Mouse (Mus musculus) left cerebral cortex, postnatal 36 days (tissue): ENCODE data around the gene Dusp14. TPM values are rescaled to one million over a fixed set of nuclear protein-coding genes. Genes with fewer than 3 reads are reported as not detected.

ENCODE experiments used
- DNase-seq, 2 experiments: peaks; one replicate each; pipeline ENCODE4 v3.0.0; 2021 to 2022; ENCODE audit warnings: low spot score in 2 of 2, mixed read lengths in 1 of 2
- intact Hi-C: fragments of 180-260 bp; cut with DNase I; formaldehyde crosslinking; loops from one replicate; pipeline ENCODE4 v1.15.1; 2025
- total RNA-seq, 2 experiments: library from RNA; stranded (reverse); gene quantifications; 2 replicates each; pipeline ENCODE4 v1.2.3; 2021

Gene Dusp14
- total RNA-seq, 2 experiments from 2014 or later, result 77.9 to 79.3 TPM

DNA sequence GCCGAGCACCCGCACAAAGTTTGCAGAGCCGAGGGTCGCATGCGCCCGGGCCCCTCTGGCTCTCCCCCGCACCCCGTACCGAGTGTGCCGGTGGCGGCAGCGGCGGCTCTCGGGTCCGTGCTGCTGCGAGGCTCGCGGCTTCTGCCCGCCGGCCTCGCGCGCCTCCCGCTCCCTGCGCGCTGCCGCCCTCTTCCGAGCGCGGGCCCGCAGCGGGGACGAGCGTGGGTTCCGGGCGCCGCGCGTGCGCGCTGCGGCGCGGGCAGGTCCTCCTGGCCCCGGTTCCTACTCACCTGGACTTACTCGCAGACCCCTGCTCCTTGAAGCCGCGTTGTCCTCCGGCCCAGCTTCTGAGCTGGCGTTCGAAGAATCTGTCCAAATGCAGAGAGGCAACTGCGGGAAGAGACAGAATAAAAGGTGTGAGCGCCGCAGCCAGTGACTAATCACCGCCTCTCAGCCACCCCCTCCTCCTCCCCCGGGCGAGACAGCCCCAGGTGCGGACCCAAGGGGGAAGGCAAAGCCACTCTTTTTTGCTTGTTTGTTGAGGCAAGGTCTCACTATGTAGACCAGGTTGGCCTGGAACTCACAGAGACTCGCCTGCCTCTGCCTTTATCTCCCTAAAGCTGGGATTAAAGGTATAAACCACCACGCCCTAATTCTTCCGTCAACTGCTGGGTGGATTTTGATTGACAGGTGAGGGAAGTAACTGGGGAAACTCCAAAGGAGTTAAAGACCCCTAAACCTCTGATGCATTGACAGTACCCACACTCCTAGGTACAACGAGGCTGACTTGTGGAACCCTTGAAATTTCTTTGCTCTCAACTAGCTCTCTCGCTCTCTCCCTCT lies 649 bp downstream of the Dusp14 start:
- intact Hi-C loops, result loop anchor here (1.0 to 5.0 kb wide), 2 partner anchors 61 to 101 kb away; partner anchors contain the start of genes Acaca and Tada2a
- DNase-seq, result peak; percentile 66 to 76

- intact Hi-C loops, result loop anchor here (1.0 to 5.0 kb wide), 2 partner anchors 62 to 100 kb away; partner anchors contain the start of genes Acaca and Tada2a
- peak in 1 of 2 experiments; percentile 63 for DNase-seq
Observed at GRCm38 (mm10) chr11:84067720-84068190, 1.3 kb downstream of the Dusp14 start.

DNA sequence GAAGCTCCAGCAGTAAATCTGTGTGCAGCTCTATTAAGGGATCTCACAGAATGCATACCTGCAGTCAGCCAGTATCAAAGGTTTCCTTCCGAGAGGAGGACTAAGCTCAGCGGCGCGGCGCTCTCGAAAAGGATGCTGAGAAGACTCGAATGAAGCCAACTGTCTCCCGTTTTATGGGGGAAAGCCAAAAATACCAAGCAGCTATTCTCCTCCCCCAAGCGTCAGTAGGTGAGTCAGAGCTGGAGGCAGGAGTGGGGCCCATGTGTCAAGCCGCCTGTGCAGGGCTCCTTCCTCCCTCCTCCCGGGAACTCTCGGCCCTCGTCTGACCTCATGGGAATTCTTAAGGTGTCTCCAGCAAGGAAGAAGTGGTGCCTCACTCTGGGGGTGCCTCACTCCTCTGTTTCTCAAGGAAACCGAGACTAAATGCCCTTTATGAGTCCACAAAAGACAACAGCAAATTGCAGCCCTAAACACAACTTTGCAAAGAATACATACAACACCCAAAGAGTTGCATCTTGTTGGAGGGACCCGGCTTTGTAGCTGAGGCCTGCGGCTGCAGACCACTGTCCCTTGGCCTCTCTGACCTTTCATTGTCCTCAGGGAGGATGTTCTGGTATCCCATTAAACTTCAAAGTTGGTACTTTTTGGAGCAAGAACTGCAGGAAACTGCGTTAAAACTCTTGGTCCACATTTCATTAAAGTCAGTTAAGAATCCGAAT lies 2.0 kb downstream of the Dusp14 start:
- peak; percentile 75 to 80 for DNase-seq
- intact Hi-C loops, result loop anchor here (5.0 kb wide), 1 partner anchor 100 kb away; no protein-coding TSS in a partner anchor

DNA sequence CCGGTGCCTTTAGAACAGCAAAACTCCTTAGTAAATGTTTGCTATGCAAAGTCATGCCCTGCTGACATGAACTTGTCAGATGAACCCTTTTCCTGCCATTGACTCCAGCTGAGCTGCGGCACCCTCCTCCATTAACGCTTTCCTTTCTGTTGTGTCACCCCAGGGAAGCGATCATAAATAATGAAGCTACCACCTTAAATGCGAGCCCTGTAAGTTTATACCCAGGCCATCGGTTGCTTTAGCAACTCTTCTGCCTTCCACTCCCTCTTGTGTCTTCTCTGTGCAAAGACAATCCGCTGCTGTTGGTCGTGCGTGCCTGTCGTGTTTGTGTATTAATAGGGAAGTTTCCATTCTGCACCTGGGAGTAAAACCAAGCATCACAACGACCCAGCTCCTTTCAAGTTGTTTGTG lies 3.0 kb downstream of the Dusp14 start:
- intact Hi-C loops, result loop anchor here (5.0 kb wide), 1 partner anchor 99 kb away; no protein-coding TSS in a partner anchor
- DNase-seq, result no peak

DNA sequence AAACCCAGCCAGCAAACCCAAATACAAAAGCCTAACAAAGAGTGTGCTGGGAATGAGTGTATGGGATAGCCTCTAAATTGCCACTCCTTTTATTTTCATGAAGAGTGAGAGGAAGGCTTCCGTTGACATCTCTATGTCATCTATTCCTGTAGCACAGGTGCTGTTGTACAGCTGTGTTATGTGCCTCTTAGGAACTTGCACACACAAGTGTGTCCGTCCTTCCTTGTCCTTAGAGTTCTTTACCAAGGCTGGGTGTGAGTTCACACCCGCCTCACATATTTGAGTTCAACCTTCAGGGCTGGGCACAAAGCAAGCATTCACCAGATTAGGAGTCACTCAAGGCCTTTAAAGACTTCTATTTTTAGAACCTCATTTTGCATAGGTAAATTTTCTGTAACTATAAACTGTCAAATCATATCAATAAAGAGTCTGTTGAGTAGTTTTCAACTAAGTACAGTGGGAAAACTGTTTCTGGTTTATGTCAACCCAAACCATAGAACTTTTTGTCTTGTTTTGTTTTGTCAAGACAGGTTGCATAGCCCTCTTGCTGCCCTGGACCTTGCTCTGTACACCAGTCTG lies 5.3 kb downstream of the Dusp14 start:
- no peak for DNase-seq
- intact Hi-C loops, result no loop called here

- intact Hi-C loops, result no loop called here
- DNase-seq, result no peak
Observed at GRCm38 (mm10) chr11:84062805-84063204, 6.3 kb downstream of the Dusp14 start.

- no peak for DNase-seq
- intact Hi-C loops, result no loop called here
Observed at GRCm38 (mm10) chr11:84061881-84062280, 7.2 kb downstream of the Dusp14 start.

DNA sequence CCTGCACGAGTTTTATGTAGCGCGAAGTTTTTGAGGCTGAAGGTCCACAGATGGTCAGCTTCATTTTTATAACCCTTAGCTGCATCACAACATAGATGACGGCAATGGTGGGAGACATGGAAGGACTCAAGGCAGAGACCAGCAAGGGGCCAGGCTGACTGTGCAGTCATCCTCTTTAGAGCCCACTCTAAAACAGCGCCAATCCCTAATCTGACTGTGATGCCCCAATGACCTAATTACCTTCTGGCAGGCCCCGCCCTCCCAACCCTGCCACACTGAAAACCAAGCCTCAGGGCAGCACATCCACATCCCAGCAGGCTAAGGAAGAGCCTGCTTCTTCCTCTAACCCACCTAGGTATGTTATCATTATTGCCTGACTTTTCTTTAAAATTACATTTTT lies 8.4 kb downstream of the Dusp14 start:
- intact Hi-C loops, result no loop called here
- no peak for DNase-seq

DNA sequence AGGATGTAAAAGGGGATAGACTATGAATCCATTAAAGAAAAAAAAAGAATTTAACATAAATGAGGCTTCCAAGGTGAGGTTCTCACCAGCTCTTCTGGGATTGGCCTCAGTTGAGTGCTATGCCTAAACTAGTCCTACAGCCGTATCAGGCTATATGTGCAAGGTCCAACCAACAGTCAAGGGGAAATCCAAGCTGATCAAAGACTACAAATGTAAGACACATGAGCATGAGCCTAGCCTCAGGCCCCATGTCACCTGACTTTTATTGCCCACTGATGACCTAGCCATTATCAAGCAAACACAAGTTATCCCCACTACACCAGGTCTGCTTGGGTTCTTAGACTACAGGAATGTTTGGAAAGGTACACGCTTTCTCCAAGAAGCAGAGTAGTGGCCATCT lies 9.3 kb downstream of the Dusp14 start:
- DNase-seq, result no peak
- intact Hi-C loops, result no loop called here

GRCm38 (mm10) chr11:84057418-84057817 lies 11.6 kb downstream of the Dusp14 start:
- no peak for DNase-seq
- intact Hi-C loops, result no loop called here

- peak; percentile 51 to 59 for DNase-seq
- intact Hi-C loops, result no loop called here
Observed at GRCm38 (mm10) chr11:84053524-84054163, 15.4 kb downstream of the Dusp14 start.

GRCm38 (mm10) chr11:84053055-84053454 lies 16.0 kb downstream of the Dusp14 start:
- DNase-seq, result no peak
- intact Hi-C loops, result no loop called here

GRCm38 (mm10) chr11:84048411-84048810 lies 20.6 kb downstream of the Dusp14 start:
- intact Hi-C loops, result no loop called here
- no peak for DNase-seq

- intact Hi-C loops, result no loop called here
- DNase-seq, result no peak
Observed at GRCm38 (mm10) chr11:84047270-84047669, 21.8 kb downstream of the Dusp14 start.

GRCm38 (mm10) chr11:84044988-84045387 lies 24.1 kb downstream of the Dusp14 start:
- DNase-seq, result no peak
- intact Hi-C loops, result no loop called here

DNA sequence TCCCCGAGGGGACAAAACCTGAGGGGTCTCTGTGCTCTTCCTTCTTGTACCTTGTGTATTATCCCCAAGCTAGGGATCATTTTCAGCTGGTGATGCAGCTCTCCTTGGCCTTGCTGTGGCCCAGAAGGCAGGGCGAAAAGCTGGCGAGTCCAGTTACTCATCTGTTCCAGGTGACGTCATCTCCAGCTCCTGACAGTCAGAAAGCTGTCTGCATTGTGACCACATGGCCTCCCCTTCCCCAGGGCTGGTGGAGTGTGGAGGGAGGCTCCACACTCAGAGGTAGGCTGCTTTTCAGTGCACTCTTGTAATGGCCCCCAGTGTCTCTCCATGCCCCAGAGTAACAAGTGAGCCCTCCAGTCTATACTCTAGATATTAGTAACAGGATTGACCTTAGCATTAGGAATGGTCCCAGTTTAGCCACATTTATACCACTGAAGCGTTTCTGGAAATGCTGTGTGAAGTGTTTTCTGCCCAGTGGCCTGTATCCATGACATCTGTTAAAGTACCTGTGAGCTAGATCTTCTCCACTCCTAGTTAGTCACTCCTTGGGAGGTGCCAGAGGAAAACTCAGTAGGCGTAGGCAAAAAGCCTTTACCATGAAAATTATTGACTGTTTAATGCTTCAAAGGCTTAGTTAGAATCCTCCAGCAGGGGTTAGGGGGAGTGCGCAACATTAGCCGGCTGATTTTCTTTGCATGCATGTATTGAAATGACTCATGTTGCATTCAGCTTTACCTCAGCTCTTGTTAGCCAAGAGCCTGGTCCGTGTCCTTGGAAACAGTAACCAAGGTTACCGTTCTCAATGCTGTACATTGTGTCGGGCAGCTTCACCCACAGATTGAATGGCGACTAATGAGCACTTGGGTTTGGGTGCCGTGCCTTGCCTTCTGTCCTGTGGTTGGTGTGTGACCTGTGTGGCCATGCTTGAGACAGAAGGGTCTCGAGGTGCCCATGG lies 26.0 kb downstream of the Dusp14 start:
- intact Hi-C loops, result no loop called here
- DNase-seq, result peak; percentile 59 to 69

DNA sequence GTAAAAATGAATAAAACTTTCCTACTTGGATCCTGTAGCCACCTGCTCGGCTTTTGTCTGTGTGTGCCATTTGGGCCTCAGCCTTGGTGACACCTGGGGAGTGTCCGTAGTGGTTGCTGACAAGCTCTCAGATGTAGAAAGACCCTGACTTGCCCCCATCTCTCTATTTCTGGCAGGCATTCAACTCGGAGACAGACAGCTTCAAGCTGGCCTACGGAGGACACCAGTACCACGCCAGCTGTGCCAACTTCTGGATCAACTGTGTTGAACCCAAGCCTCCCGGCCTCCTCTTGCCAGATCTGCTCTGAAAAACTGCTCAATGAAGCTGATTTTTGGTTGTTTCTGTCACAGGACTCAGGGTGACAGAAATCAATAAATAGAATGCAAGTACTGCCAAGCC lies 28.4 kb downstream of the Dusp14 start:
- intact Hi-C loops, result no loop called here
- DNase-seq, result no peak

DNA sequence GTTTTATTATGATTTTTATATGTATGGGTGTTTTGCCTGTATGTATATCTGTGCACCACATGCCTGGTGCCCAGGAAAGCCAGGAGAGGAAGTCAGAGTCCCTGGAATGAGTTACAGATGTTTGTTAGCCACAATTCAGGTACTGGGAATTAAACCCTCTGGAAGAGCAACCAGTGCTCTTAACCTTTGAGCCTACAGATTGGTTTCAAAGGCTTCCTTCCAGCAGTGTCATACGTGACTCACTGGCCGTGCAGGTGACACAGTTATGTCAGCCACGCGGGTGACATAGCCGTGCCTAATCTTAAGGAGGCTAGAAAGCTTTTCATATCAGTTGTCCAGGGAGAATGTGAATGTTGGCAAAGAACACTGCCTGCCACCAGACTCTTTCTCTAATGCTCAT lies 35.4 kb downstream of the Dusp14 start:
- no peak for DNase-seq
- intact Hi-C loops, result no loop called here

DNA sequence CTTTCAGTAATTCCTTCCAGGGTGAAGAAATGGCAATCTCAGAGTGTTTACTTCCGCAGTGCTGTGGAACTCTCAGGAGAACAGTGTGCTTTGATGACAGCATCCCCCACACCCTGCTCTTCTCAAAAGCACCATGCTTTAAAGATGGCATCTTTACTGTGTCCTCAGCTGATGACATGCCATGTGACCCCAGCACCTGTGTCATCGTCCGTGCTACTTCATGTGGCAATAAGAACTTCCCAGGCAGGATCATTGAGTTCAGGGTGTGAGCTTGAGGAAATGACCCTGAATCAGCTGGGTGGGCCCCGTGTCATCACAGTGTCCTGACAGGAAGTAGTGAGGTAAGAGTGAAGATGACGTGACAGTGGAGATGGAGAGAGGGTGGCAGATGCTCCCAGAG lies 36.5 kb downstream of the Dusp14 start:
- DNase-seq, result no peak

More for the DNA sequence above, 36.5 kb downstream of the Dusp14 start:
- intact Hi-C loops, result no loop called here
